Mouse (Mus musculus): ENCODE data around the gene Tdrd6. TPM values are rescaled to one million over a fixed set of nuclear protein-coding genes. Genes with fewer than 3 reads are reported as not detected.

Tdrd6 gene
- polyA plus RNA-seq, 1 experiment from 2014 or later: 0.19 TPM

- no peaks in the 10 kb centered on the region for H3K36me3 ChIP-seq (ENCODE audit: control insufficient read depth, insufficient read depth, low read length)
- no peak overlapping the region for H3K4me3 ChIP-seq (ENCODE audit: low read depth, low read length)
- H3K27me3 ChIP-seq (ENCODE audit: control insufficient read depth, insufficient read depth, low read length): no peaks in the 10 kb centered on the region
- 19% methylated on average over 3 of the region's 3 CpGs for WGBS
- ATAC-seq (replicated peaks; ENCODE audit: low FRiP score) (no peak), DNase-seq (ENCODE audit: low spot score) (peak; percentile 45)
- no peak overlapping the region for H3K27ac ChIP-seq (ENCODE audit: low read depth, low read length)
- H3K4me2 ChIP-seq (ENCODE audit: low read depth, low read length, severe bottlenecking): no peak overlapping the region
- no peaks in the 10 kb centered on the region for H3K9me3 ChIP-seq (ENCODE audit: control insufficient read depth, low read length)
- no peaks in the 10 kb centered on the region for H3K4me1 ChIP-seq (replicated peaks; ENCODE audit: control insufficient read depth, insufficient read depth, low read length)
- H3K9ac ChIP-seq (ENCODE audit: low read length): no peak overlapping the region
Measured at GRCm38 (mm10) chr17:43573624-43574073, 56.5 kb downstream of the Tdrd6 start.

GRCm38 (mm10) chr17:43569287-43569686, 60.8 kb downstream of the Tdrd6 start:
- ATAC-seq (replicated peaks; ENCODE audit: low FRiP score) (no peak), DNase-seq (ENCODE audit: low spot score) (no peak)
- Histone ChIP-seq H3K27me3 (ENCODE audit: control insufficient read depth, insufficient read depth, low read length) (no peaks in the 10 kb centered on the region), H3K27ac (ENCODE audit: low read depth, low read length) (no peak overlapping the region), H3K4me3 (ENCODE audit: low read depth, low read length) (no peak overlapping the region), H3K36me3 (ENCODE audit: control insufficient read depth, insufficient read depth, low read length) (no peaks in the 10 kb centered on the region), H3K4me2 (ENCODE audit: low read depth, low read length, severe bottlenecking) (no peak overlapping the region), H3K9me3 (ENCODE audit: control insufficient read depth, low read length) (no peaks in the 10 kb centered on the region), H3K9ac (ENCODE audit: low read length) (no peak overlapping the region), H3K4me1 (replicated peaks; ENCODE audit: control insufficient read depth, insufficient read depth, low read length) (peaks cover 2% of the 10 kb centered on the region; the same call in 1 of the 2 replicates)
- 65% methylated on average over 7 of the region's 7 CpGs for WGBS

GRCm38 (mm10) chr17:43567992-43568888, 61.9 kb downstream of the Tdrd6 start, which contains the start of gene Pla2g7:
Gene Pla2g7, plus strand, starts transcription at chr17:43568098.
- WGBS: under 1% methylated on average over 34 of the region's 34 CpGs
- Histone ChIP-seq H3K9me3 (ENCODE audit: control insufficient read depth, low read length) (no peaks in the 10 kb centered on the region), H3K4me2 (ENCODE audit: low read depth, low read length, severe bottlenecking) (peak within 1 kb of the TSS; percentile 76), H3K27ac (ENCODE audit: low read depth, low read length) (no peak within 1 kb of the TSS), H3K9ac (ENCODE audit: low read length) (peak within 1 kb of the TSS; percentile 51), H3K4me3 (ENCODE audit: low read depth, low read length) (peak within 1 kb of the TSS; percentile 44), H3K27me3 (ENCODE audit: control insufficient read depth, insufficient read depth, low read length) (no peaks in the 10 kb centered on the region), H3K36me3 (ENCODE audit: control insufficient read depth, insufficient read depth, low read length) (no peaks in the 10 kb centered on the region), H3K4me1 (replicated peaks; ENCODE audit: control insufficient read depth, insufficient read depth, low read length) (peaks cover 2% of the 10 kb centered on the region; the same call in 1 of the 2 replicates)
- DNase-seq (ENCODE audit: low spot score): peak; percentile 74
- ATAC-seq (replicated peaks; ENCODE audit: low FRiP score): peak; percentile 86

GRCm38 (mm10) chr17:43567593-43567991, 62.5 kb downstream of the Tdrd6 start:
- H3K27ac ChIP-seq (ENCODE audit: low read depth, low read length): no peak overlapping the region
- peaks cover 2% of the 10 kb centered on the region; the same call in 1 of the 2 replicates for H3K4me1 ChIP-seq (replicated peaks; ENCODE audit: control insufficient read depth, insufficient read depth, low read length)
- DNase-seq (ENCODE audit: low spot score) (no peak), ATAC-seq (replicated peaks; ENCODE audit: low FRiP score) (peak; percentile 73)
- H3K27me3 ChIP-seq (ENCODE audit: control insufficient read depth, insufficient read depth, low read length): no peaks in the 10 kb centered on the region
- H3K4me2 ChIP-seq (ENCODE audit: low read depth, low read length, severe bottlenecking): peak overlapping the region; percentile 76
- peak overlapping the region; percentile 51 for H3K9ac ChIP-seq (ENCODE audit: low read length)
- H3K9me3 ChIP-seq (ENCODE audit: control insufficient read depth, low read length): no peaks in the 10 kb centered on the region
- 6% methylated on average over 12 of the region's 12 CpGs for WGBS
- no peaks in the 10 kb centered on the region for H3K36me3 ChIP-seq (ENCODE audit: control insufficient read depth, insufficient read depth, low read length)
- H3K4me3 ChIP-seq (ENCODE audit: low read depth, low read length): peak overlapping the region; percentile 44

Other genes starting within 250 kb of the Tdrd6 start
- not detected in 2 replicates for gene Mep1a, start 127.5 kb downstream of the Tdrd6 start, polyA plus RNA-seq (2014; fragmentation: Nextera tagmentation; extraction: Ambion mirVana)
- 0.35 TPM in 1 of 2 replicates, not detected in the other for gene Ankrd66, start 86.7 kb downstream of the Tdrd6 start, polyA plus RNA-seq (2014; fragmentation: Nextera tagmentation; extraction: Ambion mirVana)
- gene Pla2g7, start 62.2 kb downstream of the Tdrd6 start, polyA plus RNA-seq (2014; fragmentation: Nextera tagmentation; extraction: Ambion mirVana): 2.9 and 3.3 TPM in 2 replicates
- gene Slc25a27, start 36.9 kb upstream of the Tdrd6 start, polyA plus RNA-seq (2014; fragmentation: Nextera tagmentation; extraction: Ambion mirVana): 56.6 and 60.9 TPM in 2 replicates
- 37.1 and 41.1 TPM in 2 replicates for gene Cyp39a1, start 37.1 kb upstream of the Tdrd6 start, polyA plus RNA-seq (2014; fragmentation: Nextera tagmentation; extraction: Ambion mirVana)
- 18.9 and 20.6 TPM in 2 replicates for gene Rcan2, start 171.1 kb upstream of the Tdrd6 start, polyA plus RNA-seq (2014; fragmentation: Nextera tagmentation; extraction: Ambion mirVana)